Mouse (Mus musculus) macrophage (primary cell): ENCODE data around the gene Plxna4. TPM values are rescaled to one million over a fixed set of nuclear protein-coding genes. Genes with fewer than 3 reads are reported as not detected.

Source experiments
- H3K27ac ChIP-seq: fragments of 350-480 bp; formaldehyde crosslinking; 2 replicates; pipeline ENCODE4 v1.9.0; 2021
- H3K36me3 ChIP-seq: fragments of 350-480 bp; formaldehyde crosslinking; 2 replicates; pipeline ENCODE4 v1.9.0; 2021; ENCODE audit errors: inconsistent target
- H3K4me3 ChIP-seq: fragments of 350-480 bp; formaldehyde crosslinking; 2 replicates; pipeline ENCODE4 v1.9.0; 2021; ENCODE audit errors: inconsistent target
- H3K79me2 ChIP-seq: fragments of 350-480 bp; formaldehyde crosslinking; 2 replicates; pipeline ENCODE4 v1.9.0; 2021; ENCODE audit errors: inconsistent target
- WGBS: methylation state at CpG from one replicate; pipeline ENCODE4 v1.1.7; 2026; ENCODE audit warnings: inconsistent platforms; ENCODE audit not compliant: missing documents; 5-methylcytosine and 5-hydroxymethylcytosine counted together
- polyA plus RNA-seq: library from polyadenylated mRNA; stranded (reverse); fragments of 250-400 nt; gene quantifications from 3 replicates; pipeline ENCODE4 v1.2.4, GENCODE M21; 2018; ENCODE audit warnings: inconsistent platforms

Plxna4 gene
- polyA plus RNA-seq, 1 experiment from 2014 or later: 0.23 TPM

- H3K4me3 ChIP-seq: no peak overlapping the region
- H3K36me3 ChIP-seq: no peaks in the 10 kb centered on the region
- H3K27ac ChIP-seq: no peak overlapping the region
- 83% methylated on average over 2 of the region's 2 CpGs for WGBS
- H3K79me2 ChIP-seq: no peaks in the 10 kb centered on the region
Measured at GRCm38 (mm10) chr6:32386915-32387314, 201.1 kb downstream of the Plxna4 start.

- 82% methylated on average over 8 of the region's 8 CpGs for WGBS
- Histone ChIP-seq H3K79me2 (no peaks in the 10 kb centered on the region), H3K36me3 (no peaks in the 10 kb centered on the region), H3K27ac (no peak overlapping the region), H3K4me3 (no peak overlapping the region)
Measured at GRCm38 (mm10) chr6:32384937-32385336, 203.1 kb downstream of the Plxna4 start.

DNA sequence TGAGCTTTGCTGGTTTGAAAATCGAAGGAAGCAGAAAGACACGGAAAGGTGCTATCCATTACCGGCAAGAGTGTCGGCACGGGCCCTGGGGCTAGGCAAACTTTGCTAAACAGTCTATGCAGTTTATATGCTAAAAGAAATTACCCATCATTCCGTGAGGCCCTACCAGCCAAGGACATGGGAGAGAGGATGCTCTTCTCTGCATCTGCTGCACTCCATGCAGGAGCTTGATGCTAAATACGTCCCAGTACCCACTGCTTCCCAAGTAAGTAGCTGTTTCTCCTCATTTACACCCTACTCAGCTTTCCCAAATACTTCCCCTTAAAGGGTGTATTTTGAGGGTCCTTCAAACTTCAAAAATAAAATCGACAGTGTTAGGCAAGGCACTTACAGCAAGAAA, 203.6 kb downstream of the Plxna4 start:
- Histone ChIP-seq H3K79me2 (no peaks in the 10 kb centered on the region), H3K27ac (no peak overlapping the region), H3K36me3 (no peaks in the 10 kb centered on the region), H3K4me3 (no peak overlapping the region)
- 87% methylated on average over 8 of the region's 8 CpGs for WGBS

- Histone ChIP-seq H3K36me3 (no peaks in the 10 kb centered on the region), H3K4me3 (no peak overlapping the region), H3K79me2 (no peaks in the 10 kb centered on the region), H3K27ac (no peak overlapping the region)
- WGBS: 81% methylated on average over 10 of the region's 10 CpGs
Measured at GRCm38 (mm10) chr6:32381516-32381915, 206.5 kb downstream of the Plxna4 start.

DNA sequence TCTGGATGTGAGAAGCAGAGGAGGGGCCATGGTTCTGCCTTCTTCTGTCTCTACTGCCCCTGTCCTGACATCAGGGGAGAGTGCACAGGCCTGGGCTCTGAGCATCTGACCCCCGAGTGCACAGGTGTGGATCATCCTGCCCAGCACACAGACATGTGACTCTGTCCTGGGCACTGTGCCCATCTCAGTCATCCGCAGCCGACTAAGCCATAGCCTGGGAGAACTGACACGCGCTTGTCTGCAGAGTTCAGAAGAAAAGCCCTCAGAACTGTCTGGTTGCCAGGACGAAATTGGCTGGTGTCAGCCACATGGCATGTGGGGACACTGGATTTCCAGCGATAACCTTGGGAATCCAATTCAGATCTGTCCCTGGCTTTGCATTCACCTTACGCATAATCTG, 210.8 kb downstream of the Plxna4 start:
- 88% methylated on average over 8 of the region's 8 CpGs for whole genome bisulfite sequencing
- Histone ChIP-seq H3K27ac (no peak overlapping the region), H3K4me3 (no peak overlapping the region), H3K36me3 (no peaks in the 10 kb centered on the region), H3K79me2 (no peaks in the 10 kb centered on the region)

- WGBS: 94% methylated on average over 8 of the region's 8 CpGs
- Histone ChIP-seq H3K4me3 (no peak overlapping the region), H3K27ac (no peak overlapping the region)
Measured at GRCm38 (mm10) chr6:32373931-32374361, 214.0 kb downstream of the Plxna4 start.

DNA sequence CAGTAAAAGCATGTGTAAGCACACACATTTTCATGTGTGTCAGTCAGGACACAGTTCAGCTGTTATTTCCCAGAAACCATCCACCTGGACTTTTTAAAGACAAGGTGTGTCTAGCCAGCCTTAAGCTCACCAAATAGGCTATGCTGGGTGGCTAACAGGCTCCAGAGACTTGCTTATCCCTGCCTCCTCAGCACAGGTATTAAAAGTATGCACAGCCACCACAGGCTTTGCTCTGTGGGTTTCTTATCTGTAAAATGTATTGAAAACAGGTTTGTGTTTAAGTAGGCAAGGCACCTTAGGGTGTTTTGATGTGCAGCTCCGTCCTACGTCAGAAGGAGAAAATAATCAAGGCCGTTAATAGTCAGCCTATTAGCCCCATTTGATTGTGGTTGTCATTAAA, 218.9 kb downstream of the Plxna4 start:
- H3K27ac ChIP-seq: no peak overlapping the region
- no peaks in the 10 kb centered on the region for H3K79me2 ChIP-seq
- no peak overlapping the region for H3K4me3 ChIP-seq
- no peaks in the 10 kb centered on the region for H3K36me3 ChIP-seq
- WGBS: 96% methylated on average over 3 of the region's 3 CpGs

More at GRCm38 (mm10) chr6:32373931-32374361, 214.0 kb downstream of the Plxna4 start:
- Histone ChIP-seq H3K79me2 (no peaks in the 10 kb centered on the region), H3K36me3 (no peaks in the 10 kb centered on the region)

DNA sequence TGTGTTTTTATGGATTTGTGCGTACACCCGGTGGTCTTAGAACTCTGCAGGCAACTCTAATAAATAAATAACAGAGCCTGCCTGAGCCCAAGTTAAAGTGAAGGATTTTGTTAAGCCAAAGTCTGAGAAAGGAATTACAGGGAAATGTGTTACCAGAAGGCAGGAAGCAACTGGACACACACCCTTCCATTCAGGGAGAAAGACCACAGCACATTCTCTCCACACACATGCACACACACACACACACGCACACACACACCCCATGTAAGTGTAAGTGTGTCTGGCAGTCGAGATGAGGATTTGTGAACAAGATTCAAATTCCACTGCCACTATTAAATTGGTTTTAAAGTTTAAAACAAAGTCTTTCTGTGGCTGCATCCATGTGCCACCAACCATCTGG, 219.6 kb downstream of the Plxna4 start:
- Histone ChIP-seq H3K36me3 (no peaks in the 10 kb centered on the region), H3K27ac (no peak overlapping the region), H3K79me2 (no peaks in the 10 kb centered on the region), H3K4me3 (no peak overlapping the region)
- 71% methylated on average over 4 of the region's 4 CpGs for WGBS

DNA sequence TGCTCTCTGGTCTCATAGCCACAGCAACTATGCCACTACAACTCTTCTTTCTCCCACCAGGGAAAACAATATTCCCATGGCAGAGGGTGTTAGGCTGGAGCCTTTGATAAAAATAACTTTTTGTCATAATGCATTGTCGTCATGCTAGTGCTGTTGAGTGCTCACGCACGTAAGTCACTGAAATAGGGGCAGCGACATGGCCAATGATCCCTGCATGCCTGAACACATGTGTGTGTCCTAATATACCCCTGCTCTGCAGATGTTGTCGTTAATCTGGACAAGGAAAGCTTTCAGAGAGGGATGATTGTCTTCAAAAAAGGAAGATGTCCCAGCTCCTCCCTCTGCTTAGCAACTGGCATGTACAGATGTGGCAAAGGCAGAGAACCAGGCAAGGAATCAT, 223.1 kb downstream of the Plxna4 start:
- 89% methylated on average over 5 of the region's 5 CpGs for WGBS
- no peak overlapping the region for H3K27ac ChIP-seq
- no peaks in the 10 kb centered on the region for H3K79me2 ChIP-seq
- H3K4me3 ChIP-seq: no peak overlapping the region
- H3K36me3 ChIP-seq: no peaks in the 10 kb centered on the region

DNA sequence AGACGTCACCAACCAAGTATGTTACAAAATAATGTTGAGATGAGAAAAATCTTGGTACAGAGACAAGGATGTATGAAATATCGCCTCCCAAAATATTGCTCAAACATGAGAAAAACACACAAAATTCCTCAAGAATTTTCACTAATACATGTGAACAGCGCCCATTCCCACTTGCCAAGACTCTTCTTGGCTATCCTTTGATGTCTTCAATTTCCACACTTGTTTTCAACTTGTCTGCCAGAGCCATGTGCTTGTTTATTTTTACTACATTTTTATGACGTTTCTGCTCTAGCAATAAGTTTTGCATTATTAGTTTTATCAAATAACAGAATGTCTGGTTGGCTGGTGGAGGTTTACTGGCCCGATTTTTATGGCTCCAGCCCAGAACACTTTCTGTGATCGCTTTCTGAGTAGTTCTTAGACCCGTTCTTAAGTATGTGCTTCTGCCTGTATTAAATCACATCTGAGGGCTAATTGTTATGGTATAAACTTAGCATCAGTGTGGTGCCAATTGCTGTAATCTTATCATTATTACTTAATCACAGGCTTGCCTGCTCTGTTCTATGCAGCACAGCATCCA, 224.4 kb downstream of the Plxna4 start:
- H3K4me3 ChIP-seq: no peak overlapping the region
- H3K27ac ChIP-seq: no peak overlapping the region
- 76% methylated on average over 7 of the region's 7 CpGs for WGBS

DNA sequence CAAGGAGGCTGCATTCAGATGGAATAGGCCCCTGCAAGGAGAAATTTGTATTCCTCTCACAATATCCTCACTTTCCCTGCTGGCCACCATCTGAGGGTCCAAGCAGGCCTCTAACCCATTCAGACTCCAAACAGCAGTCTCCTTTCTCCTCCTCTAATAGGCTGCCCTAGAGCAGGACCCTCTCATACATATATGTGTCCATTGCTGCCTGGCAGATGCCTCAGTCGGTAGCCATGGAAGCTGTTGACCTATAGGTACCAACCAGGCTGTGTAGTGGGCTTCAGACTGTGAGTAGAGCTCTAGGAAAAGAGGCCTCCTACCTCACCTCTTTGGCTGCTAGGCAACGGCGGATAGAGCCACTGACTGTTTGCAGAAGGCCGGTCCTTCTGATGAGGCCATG, 225.6 kb downstream of the Plxna4 start:
- no peak overlapping the region for H3K27ac ChIP-seq
- no peaks in the 10 kb centered on the region for H3K36me3 ChIP-seq
- 88% methylated on average over 4 of the region's 4 CpGs for WGBS
- no peaks in the 10 kb centered on the region for H3K79me2 ChIP-seq
- H3K4me3 ChIP-seq: no peak overlapping the region

More for the DNA sequence above, 224.4 kb downstream of the Plxna4 start:
- H3K36me3 ChIP-seq: no peaks in the 10 kb centered on the region
- H3K79me2 ChIP-seq: no peaks in the 10 kb centered on the region

- Histone ChIP-seq H3K27ac (no peak overlapping the region), H3K4me3 (no peak overlapping the region), H3K79me2 (no peaks in the 10 kb centered on the region), H3K36me3 (no peaks in the 10 kb centered on the region)
- 75% methylated on average over 2 of the region's 3 CpGs for WGBS
Measured at GRCm38 (mm10) chr6:32359675-32360074, 228.3 kb downstream of the Plxna4 start.

GRCm38 (mm10) chr6:32357497-32357896, 230.5 kb downstream of the Plxna4 start:
- Histone ChIP-seq H3K27ac (no peak overlapping the region), H3K36me3 (no peaks in the 10 kb centered on the region), H3K4me3 (no peak overlapping the region), H3K79me2 (no peaks in the 10 kb centered on the region)
- WGBS: 75% methylated on average over 5 of the region's 5 CpGs

DNA sequence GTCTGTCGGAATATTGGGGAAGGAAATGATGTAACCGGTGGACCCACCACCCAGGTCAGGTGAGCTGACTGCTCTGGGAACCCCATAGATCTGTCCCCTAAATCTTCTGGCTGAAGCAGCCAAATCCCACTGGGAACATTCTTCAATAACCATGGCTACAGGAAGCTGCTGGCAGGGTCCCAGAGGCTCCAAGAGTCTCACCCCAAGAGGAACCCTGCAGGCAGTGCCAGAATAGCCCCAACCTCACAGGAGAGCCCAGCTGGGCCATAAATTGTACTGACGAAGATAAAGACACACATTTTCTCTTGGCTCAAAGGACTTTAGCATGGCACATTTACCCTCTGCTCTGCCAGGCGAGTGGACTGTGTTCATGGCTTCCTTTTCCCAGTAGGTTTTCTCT, 232.4 kb downstream of the Plxna4 start:
- no peaks in the 10 kb centered on the region for H3K79me2 ChIP-seq
- H3K4me3 ChIP-seq: no peak overlapping the region
- H3K36me3 ChIP-seq: no peaks in the 10 kb centered on the region
- no peak overlapping the region for H3K27ac ChIP-seq
- 83% methylated on average over 4 of the region's 4 CpGs for WGBS

DNA sequence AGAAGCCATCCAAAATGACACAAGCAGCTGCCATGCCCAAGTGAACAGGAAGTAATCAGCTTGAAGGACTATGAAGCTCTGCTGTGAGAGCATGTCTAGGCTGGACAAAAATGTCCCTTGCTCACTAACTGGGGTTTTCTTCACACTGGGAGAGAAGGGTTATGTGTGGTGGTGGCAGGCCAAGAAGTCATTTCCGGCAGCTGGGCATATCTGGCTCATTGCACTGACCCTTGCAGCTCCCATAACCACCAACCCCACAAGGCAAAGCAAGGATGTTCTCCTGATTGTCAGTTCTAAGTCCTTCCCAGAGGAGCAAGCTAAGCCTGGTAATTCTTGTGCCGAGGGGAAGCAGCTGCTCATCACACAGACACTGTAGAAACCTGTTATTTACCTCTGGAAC, 239.0 kb downstream of the Plxna4 start:
- no peaks in the 10 kb centered on the region for H3K79me2 ChIP-seq
- whole genome bisulfite sequencing: 79% methylated on average over 2 of the region's 2 CpGs
- no peak overlapping the region for H3K27ac ChIP-seq
- H3K36me3 ChIP-seq: no peaks in the 10 kb centered on the region
- H3K4me3 ChIP-seq: no peak overlapping the region

- no peaks in the 10 kb centered on the region for H3K79me2 ChIP-seq
- WGBS: 88% methylated on average over 6 of the region's 6 CpGs
- H3K27ac ChIP-seq: no peak overlapping the region
- no peak overlapping the region for H3K4me3 ChIP-seq
- H3K36me3 ChIP-seq: no peaks in the 10 kb centered on the region
Measured at GRCm38 (mm10) chr6:32348126-32348525, 239.9 kb downstream of the Plxna4 start.
